Mouse (Mus musculus): ENCODE measurements at regions not wholly inside any gene's neighbourhood (a gene's known extent, or its start where the extent isn't known, plus 50 kb on each side); places are given as distances from the start of the nearest gene placed in this dataset.

DNA sequence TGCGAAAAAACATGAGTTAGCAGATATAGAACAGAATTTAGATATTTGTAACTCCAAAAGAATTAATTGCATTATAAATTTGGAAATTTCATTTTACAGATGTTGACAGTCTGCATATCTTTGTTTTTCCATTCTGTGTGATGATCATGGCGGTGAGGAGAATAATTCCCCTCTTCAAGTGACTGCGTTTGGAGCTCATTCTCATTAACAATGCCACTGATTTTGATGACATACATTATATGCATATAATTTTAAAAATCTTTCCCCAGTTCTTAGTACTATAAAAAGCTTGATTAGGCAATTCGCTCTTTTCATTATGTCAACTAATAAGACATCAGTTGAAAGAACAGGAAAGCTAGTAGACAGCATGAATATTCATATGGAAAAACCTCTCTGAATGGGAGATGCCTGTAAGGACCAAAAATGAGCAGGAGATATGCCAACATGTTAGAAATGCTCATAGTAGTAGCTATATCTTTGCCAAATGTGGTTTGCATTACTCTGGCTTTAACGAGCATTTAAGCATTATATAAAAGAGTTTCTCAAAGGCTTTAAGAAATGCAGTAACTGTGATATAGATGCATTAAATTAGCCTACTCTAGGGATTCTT, 849.2 kb upstream of the Cldn34c4 start:
- DNase-seq (ENCODE audit: low spot score), result no peak
- H3K27ac ChIP-seq (replicated peaks), result no peak overlapping the region
- WGBS, result 88% methylated on average over 5 of the region's 5 CpGs
- H3K9me3 ChIP-seq, result no peaks in the 10 kb centered on the region
- H3K27me3 ChIP-seq (replicated peaks; ENCODE audit: low read depth, poor library complexity, severe bottlenecking), result no peaks in the 10 kb centered on the region
- no peaks in the 10 kb centered on the region for H3K4me1 ChIP-seq
- H3K36me3 ChIP-seq (replicated peaks), result no peaks in the 10 kb centered on the region
- H3K4me3 ChIP-seq, result no peak overlapping the region

DNA sequence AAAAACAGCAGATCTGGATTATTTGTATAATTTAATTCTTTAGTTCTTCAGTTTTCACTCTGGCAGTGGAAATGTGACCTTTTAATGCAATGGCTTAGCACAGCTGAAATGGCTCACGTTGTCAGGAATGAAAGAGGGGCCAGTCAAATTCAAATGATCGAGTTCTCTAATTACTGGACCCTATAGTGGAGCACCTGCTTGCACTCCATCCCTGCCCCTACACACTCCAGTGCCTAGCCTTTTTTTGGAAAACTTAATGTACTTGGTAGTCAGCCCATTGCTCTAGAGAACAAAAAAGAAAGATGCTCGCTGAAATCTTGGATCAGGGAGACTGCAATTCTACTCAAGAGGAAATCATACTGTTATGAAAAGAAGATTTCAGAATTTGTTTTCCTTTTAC, 841.0 kb upstream of the Cldn34c4 start:
- no peaks in the 10 kb centered on the region for H3K4me1 ChIP-seq
- WGBS, result 33% methylated on average over 3 of the region's 3 CpGs
- H3K36me3 ChIP-seq (replicated peaks), result no peaks in the 10 kb centered on the region
- no peak overlapping the region for H3K27ac ChIP-seq (replicated peaks)
- no peak overlapping the region for H3K4me3 ChIP-seq
- H3K27me3 ChIP-seq (replicated peaks; ENCODE audit: low read depth, poor library complexity, severe bottlenecking), result no peaks in the 10 kb centered on the region
- no peaks in the 10 kb centered on the region for H3K9me3 ChIP-seq
- DNase-seq (ENCODE audit: low spot score), result no peak

GRCm38 (mm10) chrX:128576269-128576871, 840.0 kb upstream of the Cldn34c4 start:
- no peak overlapping the region for H3K4me3 ChIP-seq
- H3K27ac ChIP-seq (replicated peaks), result no peak overlapping the region
- no peaks in the 10 kb centered on the region for H3K9me3 ChIP-seq
- WGBS, result 9% methylated on average over 5 of the region's 5 CpGs
- no peaks in the 10 kb centered on the region for H3K27me3 ChIP-seq (replicated peaks; ENCODE audit: low read depth, poor library complexity, severe bottlenecking)
- no peaks in the 10 kb centered on the region for H3K36me3 ChIP-seq (replicated peaks)
- DNase-seq (ENCODE audit: low spot score), result peak; percentile 8
- H3K4me1 ChIP-seq, result no peaks in the 10 kb centered on the region

All from embryonic facial prominence, embryonic 10.5 days (tissue).